Mouse (Mus musculus): ENCODE measurements around the gene Ogfod3.

- TF ChIP-seq POLR2A (IDR thresholded peaks at IDR 0.05; ENCODE audit: insufficient read depth, low read depth, low read length) (no peak), CTCF (IDR thresholded peaks at IDR 0.05) (no peak)
Measured at GRCm38 (mm10) chr11:121189681-121190080, 14.8 kb downstream of the Ogfod3 start.
